Mouse (Mus musculus) left cerebral cortex, adult 11 months (tissue): ENCODE data around the gene Ccser1.

Experiments
- DNase-seq: peaks from one replicate; pipeline ENCODE4 v3.0.0; 2022; ENCODE audit warnings: low spot score

Ccser1 gene

DNA sequence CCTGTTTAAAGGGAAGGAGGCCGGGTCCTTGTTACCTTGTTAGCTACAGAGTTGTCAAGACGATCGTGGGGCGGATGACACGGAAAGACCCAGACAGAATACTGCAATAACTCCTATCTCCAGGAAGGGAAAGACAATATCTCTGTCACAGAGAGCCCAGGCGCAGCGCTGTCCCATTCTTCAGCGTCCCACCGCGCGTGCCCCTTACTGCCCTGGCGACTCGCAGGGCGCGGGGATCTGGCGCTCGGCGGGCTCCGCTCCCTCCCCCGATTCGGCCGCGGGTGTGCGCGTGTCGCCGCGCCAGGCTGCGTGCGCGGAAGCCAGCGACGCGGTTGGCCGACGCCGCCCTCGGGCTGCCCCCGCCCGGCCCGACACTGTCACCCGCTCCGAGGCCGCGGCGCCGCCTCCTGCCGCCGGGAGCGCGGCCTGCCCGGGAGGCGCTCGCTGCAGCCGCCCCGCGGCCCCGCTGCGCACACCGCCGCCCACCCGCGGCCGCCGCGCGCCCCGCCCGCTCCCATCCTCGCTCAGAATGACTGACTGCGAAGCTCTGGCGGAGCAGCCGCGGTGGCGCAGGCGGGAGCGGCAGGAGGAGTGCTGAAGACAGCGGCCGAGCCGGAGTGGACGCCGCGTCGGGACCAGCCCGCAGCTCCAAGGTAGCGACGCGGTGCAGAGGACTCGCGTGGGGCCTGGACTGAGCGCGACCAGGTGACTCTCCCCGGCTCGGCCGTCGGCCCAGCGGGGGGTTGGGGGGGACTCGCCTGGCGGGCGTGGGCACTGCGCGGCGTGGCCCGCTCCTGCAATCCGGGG, at the start of gene Ccser1:
TSS of gene Ccser1 (plus strand) at position 376 of the 807 bp plus-strand sequence.
- DNase-seq, result peak; percentile 47

DNA sequence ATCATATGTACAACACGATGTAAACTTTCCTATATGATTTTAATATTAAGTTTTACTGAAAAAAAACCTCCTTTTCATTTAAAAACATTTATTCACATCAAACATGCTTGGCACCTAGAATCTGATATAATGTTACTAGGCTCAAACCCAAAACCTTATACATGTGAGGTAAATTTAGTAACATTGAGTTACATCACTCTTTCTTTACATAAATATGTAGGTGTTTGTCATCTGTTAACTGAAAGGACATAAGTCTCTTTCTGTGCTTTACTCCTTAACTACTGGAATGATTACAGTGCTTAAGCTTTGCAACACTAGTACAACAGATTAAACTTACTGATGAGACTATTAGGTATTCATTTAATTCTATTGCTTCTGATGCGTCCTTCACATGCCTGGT, 43.7 kb upstream of the Ccser1 start:
- DNase-seq, result no peak

DNA sequence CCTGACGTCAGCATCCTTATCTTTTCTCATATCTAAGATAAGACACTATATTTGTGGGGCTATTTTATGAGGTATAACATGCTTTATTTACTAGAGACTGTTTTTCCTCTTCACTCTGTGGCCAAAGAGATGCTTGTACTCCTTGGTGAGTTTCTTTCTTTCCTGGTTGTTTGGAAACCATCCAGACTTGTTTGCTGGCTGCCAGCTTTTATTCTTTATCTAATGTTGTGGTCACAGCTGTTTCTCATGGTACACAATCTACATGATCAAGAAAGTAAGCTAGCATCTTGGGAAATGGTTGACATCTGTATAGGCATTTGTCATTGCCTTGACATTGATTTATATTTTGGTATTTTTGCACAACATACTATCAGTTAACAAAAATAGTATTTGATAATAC, 37.1 kb upstream of the Ccser1 start:
- no peak for DNase-seq

DNA sequence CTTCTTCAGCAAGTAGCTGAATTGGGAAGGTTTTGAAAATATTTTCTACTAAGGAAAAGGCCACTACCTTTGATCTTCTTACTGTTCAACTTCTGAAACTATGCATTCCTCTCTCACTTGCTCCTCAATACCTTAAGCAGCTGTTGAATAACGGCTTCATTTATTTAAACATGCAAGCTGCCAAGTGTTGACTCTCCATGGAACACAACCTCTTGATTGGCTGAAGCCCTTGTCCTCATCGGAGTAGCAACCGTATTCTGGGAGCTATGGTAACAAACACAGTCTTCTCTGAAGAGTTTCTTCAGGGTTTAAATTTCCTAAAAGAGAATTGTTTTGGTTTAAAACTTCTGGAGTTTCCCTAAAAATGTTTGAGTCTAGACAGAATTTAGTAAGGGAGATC, 27.2 kb upstream of the Ccser1 start:
- DNase-seq, result no peak

DNA sequence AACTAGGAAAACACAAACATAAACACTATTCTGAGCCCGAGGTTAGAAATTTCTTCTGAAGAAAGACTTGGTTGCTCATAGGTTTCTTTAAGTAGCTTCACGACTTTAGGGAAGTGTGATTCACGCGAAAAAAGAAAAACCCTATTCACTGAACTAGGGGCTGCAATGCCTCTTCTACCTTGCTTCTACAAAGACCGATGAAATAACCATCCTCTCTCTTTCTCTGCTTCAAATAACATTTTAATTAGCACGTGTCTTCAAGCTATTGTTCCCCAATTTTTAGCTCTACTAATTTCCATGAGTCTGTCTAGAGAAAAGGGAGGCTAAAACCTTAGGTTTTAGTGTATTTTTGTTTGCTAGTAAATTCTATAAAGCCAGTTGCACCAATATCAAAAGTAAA, 25.5 kb upstream of the Ccser1 start:
- DNase-seq, result no peak

DNA sequence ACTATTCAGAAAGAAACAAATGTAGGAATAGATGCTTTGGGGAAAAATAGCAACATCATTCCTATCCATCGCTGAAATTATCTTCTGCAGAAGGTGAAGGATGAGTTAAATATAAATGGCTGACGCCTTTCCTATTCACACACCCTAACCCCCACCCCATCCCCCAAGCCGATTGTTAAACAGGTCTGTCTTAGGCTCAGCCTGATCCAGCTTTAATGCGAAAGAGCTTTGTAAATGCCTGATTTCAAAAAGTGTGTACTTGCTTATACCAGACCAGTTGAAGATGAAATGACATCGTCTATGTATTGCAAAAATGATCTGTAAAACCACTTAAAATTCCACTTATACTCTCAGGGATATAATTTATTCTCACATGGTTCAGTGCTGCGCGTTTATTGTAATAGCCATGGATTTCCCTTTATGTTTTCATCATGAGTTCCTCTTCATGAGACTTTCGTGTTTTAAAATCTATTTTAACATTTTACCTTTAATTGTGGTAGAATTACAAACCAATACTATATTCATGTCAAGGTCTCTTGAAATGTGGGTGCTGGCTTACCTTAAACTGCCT, 25.0 kb upstream of the Ccser1 start:
- DNase-seq, result no peak

DNA sequence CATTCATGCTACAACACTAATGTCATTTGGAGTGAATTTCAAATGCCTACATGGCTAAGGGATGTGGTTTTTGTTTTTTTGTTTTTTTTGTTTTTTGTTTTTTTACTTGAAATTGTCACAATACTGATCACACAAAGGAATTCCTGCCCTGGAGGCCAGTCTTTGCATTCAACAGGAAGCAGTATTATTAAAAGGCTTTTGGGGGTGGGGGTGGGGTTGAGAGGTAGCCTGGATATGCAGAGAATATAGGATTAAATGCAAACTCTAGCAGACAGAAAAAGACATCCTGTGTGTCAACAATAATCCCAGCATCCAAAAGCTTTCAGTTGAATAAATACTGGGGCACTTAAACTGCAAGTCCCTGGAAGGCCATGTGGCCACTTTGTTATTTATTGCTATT, 24.4 kb upstream of the Ccser1 start:
- no peak for DNase-seq

DNA sequence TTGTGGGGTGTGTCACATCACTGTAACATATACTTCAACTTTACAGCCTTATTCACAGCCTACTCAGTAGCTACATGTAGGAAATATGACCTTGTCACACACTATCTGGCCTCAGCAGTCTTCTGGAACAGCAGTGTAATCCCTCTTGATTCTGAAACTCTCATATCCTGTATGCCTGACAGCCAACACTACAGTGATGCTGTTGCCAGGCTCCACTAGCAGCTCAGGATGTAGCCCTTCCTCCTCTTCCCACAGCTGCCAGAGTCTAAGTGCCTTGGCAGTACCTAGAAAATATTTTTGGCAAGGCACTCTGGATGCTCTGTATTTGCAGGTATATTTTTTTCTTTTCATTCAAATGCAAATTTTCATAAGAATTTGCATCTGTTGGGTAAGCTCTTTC, 18.0 kb upstream of the Ccser1 start:
- DNase-seq, result no peak

DNA sequence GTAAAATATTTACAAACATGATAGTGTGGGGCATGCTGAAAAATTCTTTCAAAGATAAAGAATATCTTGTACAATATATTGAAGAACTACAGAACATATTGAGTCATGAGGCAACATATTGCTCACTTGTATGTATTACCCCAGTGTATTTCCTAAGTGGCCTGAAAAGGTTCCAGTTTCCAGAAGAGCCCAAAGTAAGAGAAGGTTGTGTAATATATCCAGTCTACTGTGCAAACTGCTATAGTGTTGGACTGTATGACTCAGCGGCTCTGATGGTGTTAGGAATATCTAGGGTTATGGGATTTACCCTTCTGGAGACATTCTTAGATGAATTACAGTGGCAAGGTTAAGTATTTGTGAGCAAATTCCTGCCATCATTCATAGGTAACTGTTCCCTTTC, 13.2 kb upstream of the Ccser1 start:
- no peak for DNase-seq

DNA sequence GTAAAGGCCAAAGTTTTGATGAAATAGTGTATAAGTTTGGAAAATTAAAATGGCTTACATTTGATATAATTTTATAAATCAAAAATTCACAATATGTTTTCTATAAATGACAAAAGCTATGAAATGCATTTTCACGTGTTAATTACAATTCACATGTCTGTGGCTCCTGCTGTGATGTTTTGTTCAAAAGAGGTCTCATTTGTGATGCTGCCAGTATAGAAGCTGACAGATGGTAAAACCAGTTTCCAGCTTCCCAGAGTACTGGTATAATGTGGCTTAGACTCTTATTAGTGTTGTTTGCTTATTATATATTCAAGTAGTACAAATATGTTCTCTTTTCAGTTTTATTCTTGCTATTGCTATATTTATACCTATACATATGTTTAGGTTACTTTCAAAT, 4.0 kb upstream of the Ccser1 start:
- no peak for DNase-seq

DNA sequence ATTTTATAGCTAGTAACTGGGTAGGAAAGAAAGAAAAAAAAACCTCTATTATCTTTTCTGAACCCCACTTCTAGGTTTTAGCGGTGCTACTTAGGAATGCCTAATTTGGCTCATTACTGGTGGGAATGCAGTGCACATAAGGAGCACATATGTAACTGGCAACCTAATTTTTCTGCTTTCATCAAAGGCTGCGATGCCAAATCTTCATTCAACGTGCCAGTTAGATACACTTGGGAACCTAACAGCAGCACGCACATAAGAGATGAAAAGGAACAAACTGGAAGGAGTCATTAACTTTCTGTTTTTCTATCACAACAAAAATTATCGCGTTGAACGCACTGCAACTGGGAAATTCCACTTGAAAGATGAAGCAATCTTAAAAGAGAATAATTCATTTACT, 2.6 kb upstream of the Ccser1 start:
- no peak for DNase-seq

DNA sequence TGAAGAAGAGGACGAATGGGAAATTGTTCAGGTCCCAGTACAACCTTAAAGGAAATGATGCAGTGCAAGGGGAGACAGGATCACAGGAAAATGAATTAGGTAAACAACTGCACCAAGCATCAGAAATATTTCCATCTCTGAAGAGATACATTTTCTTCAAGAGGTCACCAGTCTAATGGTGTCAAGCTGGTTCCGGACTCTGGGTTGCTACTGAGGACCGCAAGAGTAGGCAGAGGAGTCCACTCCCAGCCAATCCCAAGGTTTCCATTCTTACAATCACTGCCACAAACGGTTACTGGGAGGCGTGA, 529 bp upstream of the Ccser1 start:
- DNase-seq, result no peak

DNA sequence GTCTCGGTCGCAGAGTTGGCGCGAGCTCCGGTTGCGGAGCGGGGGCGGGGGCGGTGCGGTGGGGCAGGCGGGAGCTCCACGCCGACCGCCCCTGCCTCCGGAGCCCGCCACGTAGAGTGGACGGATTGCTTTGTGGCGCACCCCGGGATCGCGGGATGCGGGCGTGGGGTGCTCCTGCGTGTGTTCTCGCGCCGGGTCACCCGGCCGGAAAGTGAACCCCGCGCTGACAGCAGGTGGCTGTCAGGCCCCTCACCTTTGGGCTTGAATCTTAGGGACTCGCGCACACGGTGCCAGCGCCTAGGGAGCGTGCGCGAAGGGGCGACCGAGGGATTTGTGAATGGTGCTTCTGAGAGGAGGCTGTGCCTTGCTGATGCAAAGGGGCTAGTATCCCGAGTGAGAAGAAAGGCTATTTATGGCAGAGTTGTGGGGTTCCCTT, 650 bp downstream of the Ccser1 start:
- DNase-seq, result no peak

DNA sequence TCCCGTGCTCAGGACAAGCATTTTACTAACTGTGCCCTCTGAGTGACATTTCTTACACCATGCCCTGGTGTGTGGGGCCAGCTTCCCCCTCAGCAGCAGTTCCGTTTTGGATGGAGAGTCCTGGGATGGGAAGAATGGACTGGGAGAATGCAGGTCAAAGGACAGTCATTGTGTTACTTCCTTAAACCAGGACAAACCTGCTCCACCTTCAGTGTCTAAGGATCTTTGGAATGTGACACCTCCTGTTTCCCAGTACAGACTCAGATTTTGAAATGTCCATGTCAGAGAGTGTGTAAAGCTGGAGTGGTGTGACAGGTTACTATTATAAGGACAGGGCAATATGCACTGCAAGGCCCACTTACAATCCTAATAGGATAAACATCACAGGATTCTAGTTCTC, 8.9 kb downstream of the Ccser1 start:
- DNase-seq, result no peak

DNA sequence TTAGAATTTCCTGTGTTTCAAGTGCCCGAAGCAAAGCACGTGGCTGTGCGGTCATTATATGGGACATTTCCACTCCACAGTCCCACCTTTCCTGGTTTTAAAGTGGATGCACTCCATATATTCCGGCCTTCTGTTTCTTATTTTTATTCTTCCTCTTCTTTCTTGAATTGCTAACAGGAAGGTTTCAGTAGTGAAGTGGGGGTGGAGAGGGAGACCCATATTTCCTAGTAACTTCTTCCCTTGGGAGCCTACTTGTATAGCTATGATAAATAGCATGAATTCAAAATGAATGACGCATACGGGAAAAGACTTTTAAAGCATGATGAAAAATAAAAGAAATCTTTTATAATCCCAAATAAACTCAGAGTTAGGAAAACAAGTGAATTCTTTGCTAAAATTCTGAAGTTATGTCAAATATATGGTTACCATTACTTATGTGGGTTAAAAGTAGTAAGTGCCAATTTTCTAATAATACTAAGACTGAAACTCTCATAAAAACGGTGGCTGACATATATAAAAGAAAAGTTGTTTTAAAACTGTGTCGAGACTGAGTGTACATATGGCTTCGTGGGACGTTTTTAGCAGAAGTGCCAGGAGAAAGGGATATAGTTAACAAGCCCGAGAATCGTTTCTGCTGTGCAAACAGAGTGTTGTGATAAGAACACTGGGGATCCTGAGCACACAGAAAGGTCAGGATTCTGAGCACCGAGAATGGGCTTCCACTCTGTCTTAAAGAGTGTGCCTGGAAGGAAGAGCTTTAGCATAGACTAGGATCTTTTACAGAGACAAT, 11.7 kb downstream of the Ccser1 start:
- DNase-seq, result no peak

DNA sequence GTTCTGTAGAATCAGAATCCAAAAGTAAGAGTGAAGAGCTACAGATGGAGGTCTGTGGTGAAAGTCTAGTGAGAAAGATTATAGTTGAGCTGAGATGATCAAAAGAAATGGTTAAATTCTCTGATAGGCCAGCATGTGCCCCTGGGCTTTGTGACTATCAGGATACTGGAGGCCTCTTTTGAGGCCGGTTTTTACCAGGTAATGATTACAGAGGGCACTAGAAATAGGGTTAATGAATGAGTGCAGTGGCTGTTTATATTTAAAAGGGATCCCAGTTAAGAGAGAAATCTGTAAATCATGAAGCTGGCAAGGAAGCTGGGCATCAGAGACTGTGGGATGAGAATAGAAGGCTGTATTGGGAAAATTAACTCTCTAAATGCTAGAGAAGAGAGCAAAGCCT, 23.2 kb downstream of the Ccser1 start:
- DNase-seq, result no peak

DNA sequence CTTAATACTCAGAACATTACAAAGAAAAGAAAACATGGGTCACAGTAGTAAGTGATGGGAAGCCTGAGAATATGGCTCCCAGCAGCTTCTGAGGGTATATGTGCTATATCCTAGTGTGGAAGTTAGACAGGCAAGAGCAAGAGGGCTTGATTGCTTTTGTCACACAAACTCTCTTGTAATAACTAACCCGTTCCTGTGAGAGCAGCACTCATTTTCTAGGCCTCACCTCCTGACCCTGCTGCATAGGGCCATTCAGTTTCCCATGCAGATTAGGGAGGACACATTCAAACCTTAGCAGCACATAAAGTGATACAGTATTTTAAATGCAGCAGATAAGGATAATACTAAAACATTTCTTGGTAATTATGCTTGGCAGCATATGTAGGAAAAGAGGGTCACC, 25.9 kb downstream of the Ccser1 start:
- DNase-seq, result no peak

DNA sequence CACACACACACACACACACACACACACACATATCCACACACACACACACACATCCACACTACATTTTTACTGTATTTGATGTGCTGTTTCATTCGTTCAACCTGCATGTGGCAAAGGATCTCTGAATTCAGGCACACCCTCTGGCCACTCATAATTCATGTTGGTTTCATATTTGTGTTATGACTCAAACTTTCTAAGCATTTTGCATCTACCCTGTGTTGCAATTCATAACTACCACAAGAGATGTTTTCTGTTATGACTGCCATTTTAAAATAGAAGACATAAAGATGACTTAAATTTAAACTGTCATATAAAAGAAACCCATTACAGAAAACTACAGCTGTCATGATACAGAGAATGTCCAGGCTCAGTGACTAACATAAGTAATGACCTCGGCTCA, 26.5 kb downstream of the Ccser1 start:
- DNase-seq, result no peak

DNA sequence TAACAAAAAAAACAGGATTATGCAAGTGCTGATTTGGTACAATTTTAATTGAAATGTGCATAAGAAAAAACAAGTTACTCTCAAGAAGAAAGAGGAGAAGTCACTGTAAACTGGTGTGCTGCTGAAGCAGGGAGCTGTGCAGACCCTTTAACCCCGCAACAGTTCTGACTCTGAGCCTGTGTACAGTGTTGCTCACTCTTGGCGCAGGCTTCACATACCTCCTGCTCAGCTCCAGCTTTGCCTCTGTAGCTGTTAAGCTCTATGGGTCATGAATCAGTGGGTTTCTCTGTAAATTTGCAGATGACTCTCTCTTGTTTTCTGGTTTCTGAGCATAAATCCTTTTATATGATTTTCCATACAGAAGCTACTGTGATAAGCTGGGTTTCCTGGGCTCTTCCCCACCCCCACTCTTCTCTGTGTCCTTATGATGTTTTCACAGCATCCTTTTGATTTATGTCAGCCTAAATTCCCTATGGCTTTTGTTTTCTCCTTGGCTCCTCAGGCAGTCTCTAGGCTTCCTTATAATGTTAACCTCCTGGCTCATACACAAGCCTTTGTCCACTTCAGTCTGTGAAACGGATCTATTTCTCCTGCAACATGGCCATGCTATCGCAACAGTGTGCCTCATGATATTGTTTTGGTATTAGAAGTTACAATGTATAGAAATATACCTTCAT, 30.1 kb downstream of the Ccser1 start:
- no peak for DNase-seq

DNA sequence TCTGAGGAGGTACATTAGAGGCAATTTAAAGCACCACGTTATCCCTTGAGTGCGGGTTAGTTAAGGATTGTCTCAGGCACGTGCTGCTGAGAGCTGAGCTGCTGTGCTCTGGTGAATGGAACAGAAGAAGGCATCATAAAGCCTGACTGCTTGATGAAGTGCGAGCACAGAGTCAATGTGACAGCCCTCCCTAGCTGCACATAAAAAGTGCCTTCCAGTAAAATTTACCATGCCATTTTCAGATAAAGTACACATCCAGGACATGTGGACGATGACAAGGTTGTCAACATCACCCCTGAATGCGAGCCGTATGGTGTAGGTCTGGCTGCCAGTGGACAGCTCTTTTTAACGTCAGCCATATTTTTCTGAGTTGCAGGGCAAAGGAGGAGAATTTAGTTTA, 35.6 kb downstream of the Ccser1 start:
- no peak for DNase-seq

DNA sequence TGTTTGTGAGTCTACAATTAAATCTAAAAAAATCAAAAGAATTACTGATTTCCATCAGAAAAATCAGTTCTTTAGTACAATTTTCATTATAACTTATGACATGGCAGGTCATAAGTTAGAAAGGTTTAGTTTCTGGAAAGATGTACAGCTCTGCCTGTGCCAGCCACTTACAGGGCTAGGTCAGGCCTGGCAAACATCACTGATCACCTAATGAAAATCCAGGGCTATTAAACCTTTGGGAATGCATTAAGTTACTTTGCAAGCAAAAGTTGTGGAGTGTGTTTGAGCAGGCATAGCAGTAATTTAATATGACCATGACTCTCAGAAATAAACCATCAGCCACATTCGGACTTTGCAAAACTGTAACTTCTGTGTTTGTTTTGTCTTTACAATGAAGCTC, 36.4 kb downstream of the Ccser1 start:
- DNase-seq, result no peak

DNA sequence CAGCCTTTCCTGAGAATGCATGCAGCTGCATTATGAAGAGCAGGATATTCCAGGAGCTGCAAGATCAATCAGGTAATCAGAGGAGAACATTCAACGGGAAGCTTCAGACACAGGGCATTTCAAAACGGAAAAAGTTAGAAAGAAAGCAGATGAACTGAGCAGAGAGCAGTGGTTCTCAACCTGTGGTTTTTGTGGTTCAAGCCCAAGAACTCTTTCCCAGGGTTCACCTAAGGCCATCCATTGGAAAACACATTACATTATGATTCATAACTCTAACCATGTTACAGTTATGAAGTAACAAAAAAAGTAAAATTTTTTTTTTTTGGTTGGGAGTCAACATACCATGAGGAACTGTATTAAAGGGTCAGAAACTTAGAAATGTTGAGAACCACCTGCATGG, 37.6 kb downstream of the Ccser1 start:
- no peak for DNase-seq

DNA sequence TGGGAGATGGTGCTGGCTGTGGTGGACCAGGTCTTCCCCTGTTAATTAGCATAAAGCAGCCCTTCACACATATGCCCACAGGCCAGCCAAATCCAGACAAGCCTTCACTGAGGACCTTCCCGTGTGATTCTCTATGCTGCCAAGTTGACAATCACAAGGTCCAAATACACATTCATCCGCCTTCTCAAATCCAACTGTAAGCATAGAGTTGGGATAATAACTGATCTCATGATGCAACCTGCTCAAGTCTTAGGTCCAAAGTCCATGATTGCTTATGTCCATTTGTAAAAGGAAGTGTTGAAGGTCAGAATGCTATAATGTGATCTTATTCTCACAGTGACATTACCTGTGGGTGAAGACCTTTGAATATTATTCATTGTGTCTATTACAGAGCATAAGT, 43.4 kb downstream of the Ccser1 start:
- DNase-seq, result no peak
